ENCODE assay signal across 25 mouse cellular contexts in genomic region chr19:3320086-3320485, GRCm38 (mm10). TPM values are rescaled to one million over a fixed set of nuclear protein-coding genes. Genes with fewer than 3 reads are reported as not detected.
DNase-seq lines count a peak whose midpoint lies in the region; ATAC-seq lines count a peak whose summit lies in the region.
"Had no signal": no experiment of that assay in that cellular context is flagged by ENCODE, and none has a peak within 500 bp of the region (broad histone marks: within the 10 kb centered on the region; RNA-seq: fewer than 3 reads in every experiment).

No protein-coding gene starts in this region.

- no peak overlapping the region for H3K4me3 ChIP-seq in liver, embryonic 12.5 days
- H3K4me3 ChIP-seq in liver, embryonic 15.5 days (replicated peaks) = no peak overlapping the region
- H3K4me3 ChIP-seq in stomach, embryonic 16.5 days (replicated peaks; ENCODE audit: low read length) = no peak overlapping the region
- no peak overlapping the region for H3K4me3 ChIP-seq in forebrain, embryonic 10.5 days
- H3K4me3 ChIP-seq: embryonic facial prominence, embryonic 12.5 days; forebrain, embryonic 15.5 days; heart, adult 2 months; heart, embryonic 12.5 days; midbrain, embryonic 10.5 days; midbrain, embryonic 15.5 days; neural tube, embryonic 15.5 days had no signal

- no peaks in the 10 kb centered on the region for H3K27me3 ChIP-seq in liver, embryonic 12.5 days (replicated peaks)
- H3K27me3 ChIP-seq in liver, embryonic 15.5 days = no peaks in the 10 kb centered on the region
- no peaks in the 10 kb centered on the region for H3K27me3 ChIP-seq in stomach, embryonic 16.5 days (ENCODE audit: control insufficient read depth, insufficient read depth, low read length)
- peaks cover 59% of the 10 kb centered on the region for H3K27me3 ChIP-seq in forebrain, embryonic 10.5 days (ENCODE audit: poor library complexity, severe bottlenecking)
- H3K27me3 ChIP-seq: heart, embryonic 12.5 days had no signal

- H3K4me2 ChIP-seq in liver, embryonic 12.5 days = peak overlapping the region; percentile 9; the same call in 1 of the 2 replicates
- H3K4me2 ChIP-seq in liver, embryonic 15.5 days = peak overlapping the region; percentile 29
- no peak overlapping the region for H3K4me2 ChIP-seq in stomach, embryonic 16.5 days (ENCODE audit: low read depth, low read length)
- H3K4me2 ChIP-seq: embryonic facial prominence, embryonic 12.5 days; forebrain, embryonic 15.5 days; heart, embryonic 12.5 days; hindbrain, embryonic 14.5 days; lung, embryonic 14.5 days; midbrain, embryonic 15.5 days; neural tube, embryonic 15.5 days had no signal

- no peaks in the 10 kb centered on the region for H3K9me3 ChIP-seq in liver, embryonic 12.5 days (replicated peaks)
- no peaks in the 10 kb centered on the region for H3K9me3 ChIP-seq in liver, embryonic 15.5 days (replicated peaks)
- H3K9me3 ChIP-seq in stomach, embryonic 16.5 days (replicated peaks; ENCODE audit: control insufficient read depth, low read length) = no peaks in the 10 kb centered on the region
- no peaks in the 10 kb centered on the region for H3K9me3 ChIP-seq in forebrain, embryonic 10.5 days
- H3K9me3 ChIP-seq: embryonic facial prominence, embryonic 12.5 days; forebrain, embryonic 15.5 days; G1E; heart, embryonic 12.5 days; midbrain, embryonic 15.5 days; neural tube, embryonic 15.5 days had no signal

- H3K36me3 ChIP-seq in liver, embryonic 12.5 days = no peaks in the 10 kb centered on the region
- H3K36me3 ChIP-seq in liver, embryonic 15.5 days (replicated peaks) = no peaks in the 10 kb centered on the region
- H3K36me3 ChIP-seq in stomach, embryonic 16.5 days (ENCODE audit: control insufficient read depth, insufficient read depth, low read length) = no peaks in the 10 kb centered on the region
- no peaks in the 10 kb centered on the region for H3K36me3 ChIP-seq in forebrain, embryonic 10.5 days (replicated peaks)
- H3K36me3 ChIP-seq: embryonic facial prominence, embryonic 12.5 days; forebrain, embryonic 15.5 days; G1E; heart, embryonic 12.5 days; midbrain, embryonic 10.5 days; midbrain, embryonic 15.5 days; neural tube, embryonic 15.5 days had no signal

- H3K9ac ChIP-seq in liver, embryonic 12.5 days = no peak overlapping the region
- no peak overlapping the region for H3K9ac ChIP-seq in liver, embryonic 15.5 days
- no peak overlapping the region for H3K9ac ChIP-seq in stomach, embryonic 16.5 days (ENCODE audit: low read length)
- H3K9ac ChIP-seq: embryonic facial prominence, embryonic 12.5 days; forebrain, embryonic 15.5 days; heart, embryonic 12.5 days; hindbrain, embryonic 14.5 days; lung, embryonic 14.5 days; midbrain, embryonic 15.5 days; neural tube, embryonic 15.5 days had no signal

- peak; percentile 40 for DNase-seq in adrenal gland, postnatal 10 days
- no peak for DNase-seq in adrenal gland, postnatal 14 days
- DNase-seq in liver = no peak
- DNase-seq in forebrain, embryonic 10.5 days (ENCODE audit: extremely low spot score, low spot score) = no peak
- no peak for DNase-seq in lung, postnatal 14 days
- DNase-seq: cerebellum, adult 8-10 months; cerebellum, postnatal 36 days; embryo, embryonic 11 days; heart, adult 2 months; heart, postnatal 4 days; kidney, postnatal 4 days; left cerebral cortex, postnatal 4 days; right cerebral cortex, postnatal 14 days had no signal

- no peak overlapping the region for H3K27ac ChIP-seq in liver, embryonic 12.5 days
- no peak overlapping the region for H3K27ac ChIP-seq in liver, embryonic 15.5 days (replicated peaks)
- H3K27ac ChIP-seq in stomach, embryonic 16.5 days (ENCODE audit: low read length) = peak overlapping the region; percentile 79
- H3K27ac ChIP-seq in forebrain, embryonic 10.5 days = no peak overlapping the region
- H3K27ac ChIP-seq: embryonic facial prominence, embryonic 12.5 days; forebrain, embryonic 15.5 days; heart, adult 2 months; hindbrain, embryonic 14.5 days; midbrain, embryonic 10.5 days; midbrain, embryonic 15.5 days; neural tube, embryonic 15.5 days had no signal

- WGBS in liver, embryonic 12.5 days (ENCODE audit: insufficient replicate concordance) = 62% methylated on average over 7 of the region's 7 CpGs
- 57% methylated on average over 7 of the region's 7 CpGs for WGBS in liver, embryonic 15.5 days (ENCODE audit: insufficient replicate concordance)
- 62% methylated on average over 7 of the region's 7 CpGs for WGBS in stomach, embryonic 16.5 days
- WGBS in forebrain, embryonic 10.5 days = 82% methylated on average over 7 of the region's 7 CpGs

- peaks cover 43% of the 10 kb centered on the region for H3K4me1 ChIP-seq in liver, embryonic 12.5 days
- peaks cover 54% of the 10 kb centered on the region for H3K4me1 ChIP-seq in liver, embryonic 15.5 days (replicated peaks)
- H3K4me1 ChIP-seq in stomach, embryonic 16.5 days (ENCODE audit: control insufficient read depth, insufficient read depth, low read length) = peaks cover 11% of the 10 kb centered on the region
- peaks cover 37% of the 10 kb centered on the region for H3K4me1 ChIP-seq in forebrain, embryonic 10.5 days

- ATAC-seq in liver, embryonic 12.5 days = no peak
- no peak for ATAC-seq in liver, embryonic 15.5 days (ENCODE audit: insufficient read depth)
- ATAC-seq in stomach, embryonic 16.5 days (ENCODE audit: insufficient read depth, low FRiP score) = peak; percentile 25; the same call in 1 of the 2 replicates
- ATAC-seq: forebrain, embryonic 15.5 days; midbrain, embryonic 15.5 days had no signal

RNA-seq across cellular contexts. Expression of gene Cpt1a, which starts 2.0 kb away (rescaled TPM):
- 100 to 1,000 TPM; 173 to 277 TPM for total RNA-seq in adrenal gland, postnatal 10 days (2021)
- 274 and 315 TPM in 2 replicates for total RNA-seq in adrenal gland, postnatal 14 days (2021)
- polyA plus RNA-seq in liver, embryonic 12.5 days (2016; fragmentation: Nextera tagmentation; extraction: Ambion mirVana) = 7.0 and 8.3 TPM in 2 replicates
- polyA plus RNA-seq in liver, embryonic 15.5 days (2015; fragmentation: Nextera tagmentation; extraction: Ambion mirVana) = 5.8 and 6.8 TPM in 2 replicates
- polyA plus RNA-seq in stomach, embryonic 16.5 days (2015; fragmentation: Nextera tagmentation; extraction: Ambion mirVana) = 30.8 and 32.7 TPM in 2 replicates
- 5.5 and 6.0 TPM in 2 replicates for polyA plus RNA-seq in forebrain, embryonic 10.5 days (2016; fragmentation: Nextera tagmentation; extraction: Ambion mirVana)

RNA-seq across cellular contexts. Expression of gene Ighmbp2, which starts 37.3 kb away (rescaled TPM):
- total RNA-seq in adrenal gland, postnatal 10 days (2021) = 1 to 10 TPM; 5.8 to 8.4 TPM
- total RNA-seq in adrenal gland, postnatal 14 days (2021) = 5.7 and 6.8 TPM in 2 replicates
- polyA plus RNA-seq in liver, embryonic 12.5 days (2016; fragmentation: Nextera tagmentation; extraction: Ambion mirVana) = 5.1 and 5.7 TPM in 2 replicates
- 2.4 and 2.5 TPM in 2 replicates for polyA plus RNA-seq in liver, embryonic 15.5 days (2015; fragmentation: Nextera tagmentation; extraction: Ambion mirVana)
- 8.2 and 8.9 TPM in 2 replicates for polyA plus RNA-seq in stomach, embryonic 16.5 days (2015; fragmentation: Nextera tagmentation; extraction: Ambion mirVana)
- polyA plus RNA-seq in forebrain, embryonic 10.5 days (2016; fragmentation: Nextera tagmentation; extraction: Ambion mirVana) = 11.4 and 11.5 TPM in 2 replicates

RNA-seq across cellular contexts. Expression of gene Mrpl21, which starts 37.4 kb away (rescaled TPM):
- 10 to 100 TPM; 82.2 to 91.3 TPM for total RNA-seq in adrenal gland, postnatal 10 days (2021)
- 82.6 and 91.7 TPM in 2 replicates for total RNA-seq in adrenal gland, postnatal 14 days (2021)
- polyA plus RNA-seq in liver, embryonic 12.5 days (2016; fragmentation: Nextera tagmentation; extraction: Ambion mirVana) = 95.7 and 99.8 TPM in 2 replicates
- polyA plus RNA-seq in liver, embryonic 15.5 days (2015; fragmentation: Nextera tagmentation; extraction: Ambion mirVana) = 47.8 and 52.7 TPM in 2 replicates
- polyA plus RNA-seq in stomach, embryonic 16.5 days (2015; fragmentation: Nextera tagmentation; extraction: Ambion mirVana) = 102 and 104 TPM in 2 replicates
- 137 and 145 TPM in 2 replicates for polyA plus RNA-seq in forebrain, embryonic 10.5 days (2016; fragmentation: Nextera tagmentation; extraction: Ambion mirVana)
